Mouse (Mus musculus): ENCODE data around the gene Myt1. TPM values are rescaled to one million over a fixed set of nuclear protein-coding genes. Genes with fewer than 3 reads are reported as not detected.

Myt1 gene
- polyA plus RNA-seq, 1 experiment = not detected

DNA sequence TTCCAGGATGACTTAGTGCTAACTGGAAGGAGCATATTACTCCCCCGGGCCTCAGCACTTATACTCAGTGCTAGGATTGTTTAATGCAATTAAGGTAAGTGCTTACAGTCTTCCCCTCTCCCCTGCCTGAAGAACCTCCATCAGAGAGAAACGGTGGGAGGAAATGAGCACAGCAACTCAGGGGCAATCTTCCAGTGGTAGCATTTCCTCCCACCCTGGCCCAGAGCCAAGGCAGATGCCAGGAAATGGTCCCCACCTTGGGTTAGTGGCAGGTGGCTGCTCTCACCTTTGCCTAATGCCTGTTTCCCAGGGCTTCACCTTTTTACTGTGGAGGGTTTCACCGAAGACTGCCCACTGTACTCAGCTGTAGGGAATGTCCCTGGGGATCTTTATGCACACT is 33.1 kb upstream of the Myt1 start:
- no peak overlapping the region for H3K4me3 ChIP-seq (replicated peaks)
- H3K36me3 ChIP-seq (ENCODE audit: control insufficient read depth) = no peaks in the 10 kb centered on the region
- no peaks in the 10 kb centered on the region for H3K9me3 ChIP-seq (ENCODE audit: control insufficient read depth, low read length)
- no peaks in the 10 kb centered on the region for H3K27me3 ChIP-seq (ENCODE audit: control insufficient read depth)
- no peak for TF ChIP-seq GATA1 (IDR thresholded peaks at IDR 0.05; ENCODE audit: low read length)
- TF ChIP-seq TAL1 (IDR thresholded peaks at IDR 0.05; ENCODE audit: low read length) = no peak
- H3K4me1 ChIP-seq (ENCODE audit: control insufficient read depth) = no peaks in the 10 kb centered on the region

DNA sequence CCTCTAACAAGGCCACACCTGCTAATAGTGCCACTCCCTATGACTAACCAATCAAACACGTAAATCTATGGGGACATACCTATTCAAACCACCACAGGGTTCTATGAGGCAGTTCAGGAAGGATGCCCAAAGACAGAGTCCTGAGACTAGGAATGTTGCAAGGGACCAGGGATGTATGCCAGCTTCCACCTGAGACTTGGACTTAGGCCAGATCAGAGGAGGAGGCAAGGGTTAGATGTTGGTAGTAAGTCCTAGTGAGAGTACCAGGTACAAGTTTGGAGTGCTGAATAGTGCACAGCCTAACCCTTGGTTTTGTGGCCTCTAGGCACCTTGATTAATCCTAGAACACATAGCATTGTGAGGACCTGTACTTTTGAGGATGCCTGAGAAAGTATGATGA is 10.5 kb upstream of the Myt1 start:
- TF ChIP-seq TAL1 (IDR thresholded peaks at IDR 0.05; ENCODE audit: low read length) (no peak), GATA1 (IDR thresholded peaks at IDR 0.05; ENCODE audit: low read length) (no peak)
- Histone ChIP-seq H3K4me3 (replicated peaks) (no peak overlapping the region), H3K36me3 (ENCODE audit: control insufficient read depth) (no peaks in the 10 kb centered on the region), H3K9me3 (ENCODE audit: control insufficient read depth, low read length) (no peaks in the 10 kb centered on the region), H3K4me1 (ENCODE audit: control insufficient read depth) (no peaks in the 10 kb centered on the region), H3K27me3 (ENCODE audit: control insufficient read depth) (no peaks in the 10 kb centered on the region)

DNA sequence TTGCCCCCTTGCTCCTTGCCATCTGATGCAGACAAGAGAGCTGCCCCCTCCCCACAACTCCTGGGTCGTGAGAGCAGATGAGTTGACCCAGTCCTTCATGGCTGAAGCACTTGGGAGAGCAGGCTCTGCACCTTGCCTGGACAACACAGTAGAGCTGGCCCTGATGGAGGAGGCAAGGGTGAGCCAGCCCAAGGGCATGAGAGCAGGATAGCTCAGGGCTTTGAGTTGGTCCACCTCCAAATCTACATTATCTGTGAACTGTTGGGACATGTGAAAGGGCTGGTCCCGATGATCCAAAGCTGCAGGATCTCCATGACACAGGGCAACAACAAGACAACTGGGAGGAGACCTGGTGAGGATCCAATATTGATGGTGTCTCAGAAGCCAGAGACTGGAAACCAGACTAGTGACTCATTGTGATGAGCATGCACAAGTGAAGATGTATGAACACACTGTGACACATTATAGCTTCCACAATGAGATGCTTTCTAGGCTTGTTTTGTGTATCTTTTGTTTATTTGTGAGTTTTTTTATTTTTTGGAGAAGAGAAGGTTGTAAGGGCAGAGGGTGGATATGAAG is 4.9 kb upstream of the Myt1 start:
- Histone ChIP-seq H3K9me3 (ENCODE audit: control insufficient read depth, low read length) (no peaks in the 10 kb centered on the region), H3K4me3 (replicated peaks) (no peak overlapping the region), H3K27me3 (ENCODE audit: control insufficient read depth) (no peaks in the 10 kb centered on the region), H3K4me1 (ENCODE audit: control insufficient read depth) (no peaks in the 10 kb centered on the region), H3K36me3 (ENCODE audit: control insufficient read depth) (no peaks in the 10 kb centered on the region)
- TF ChIP-seq GATA1 (IDR thresholded peaks at IDR 0.05; ENCODE audit: low read length) (no peak), TAL1 (IDR thresholded peaks at IDR 0.05; ENCODE audit: low read length) (no peak)

DNA sequence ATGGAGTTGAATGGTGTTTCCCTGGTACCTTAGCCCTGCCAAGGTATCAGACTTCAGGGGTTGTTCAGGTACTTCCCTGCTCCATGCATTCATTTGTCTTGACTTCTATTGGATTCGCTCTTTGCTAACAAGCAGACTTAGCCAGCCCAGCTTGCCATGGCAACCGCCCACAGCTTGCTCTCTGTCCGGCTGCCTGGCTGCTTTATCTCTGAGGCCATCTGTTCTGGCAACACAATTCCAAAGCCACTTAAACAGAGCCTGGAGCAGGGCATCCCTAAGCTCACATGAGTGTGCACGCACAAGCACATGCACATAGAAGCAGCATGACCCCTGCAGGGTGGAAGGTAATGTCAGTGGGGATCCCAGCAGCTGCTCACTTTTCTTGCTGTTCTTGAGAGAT is 4.1 kb upstream of the Myt1 start:
- Histone ChIP-seq H3K27me3 (ENCODE audit: control insufficient read depth) (no peaks in the 10 kb centered on the region), H3K9me3 (ENCODE audit: control insufficient read depth, low read length) (no peaks in the 10 kb centered on the region), H3K4me3 (replicated peaks) (no peak overlapping the region), H3K4me1 (ENCODE audit: control insufficient read depth) (no peaks in the 10 kb centered on the region), H3K36me3 (ENCODE audit: control insufficient read depth) (no peaks in the 10 kb centered on the region)
- TF ChIP-seq TAL1 (IDR thresholded peaks at IDR 0.05; ENCODE audit: low read length) = no peak
- no peak for TF ChIP-seq GATA1 (IDR thresholded peaks at IDR 0.05; ENCODE audit: low read length)

DNA sequence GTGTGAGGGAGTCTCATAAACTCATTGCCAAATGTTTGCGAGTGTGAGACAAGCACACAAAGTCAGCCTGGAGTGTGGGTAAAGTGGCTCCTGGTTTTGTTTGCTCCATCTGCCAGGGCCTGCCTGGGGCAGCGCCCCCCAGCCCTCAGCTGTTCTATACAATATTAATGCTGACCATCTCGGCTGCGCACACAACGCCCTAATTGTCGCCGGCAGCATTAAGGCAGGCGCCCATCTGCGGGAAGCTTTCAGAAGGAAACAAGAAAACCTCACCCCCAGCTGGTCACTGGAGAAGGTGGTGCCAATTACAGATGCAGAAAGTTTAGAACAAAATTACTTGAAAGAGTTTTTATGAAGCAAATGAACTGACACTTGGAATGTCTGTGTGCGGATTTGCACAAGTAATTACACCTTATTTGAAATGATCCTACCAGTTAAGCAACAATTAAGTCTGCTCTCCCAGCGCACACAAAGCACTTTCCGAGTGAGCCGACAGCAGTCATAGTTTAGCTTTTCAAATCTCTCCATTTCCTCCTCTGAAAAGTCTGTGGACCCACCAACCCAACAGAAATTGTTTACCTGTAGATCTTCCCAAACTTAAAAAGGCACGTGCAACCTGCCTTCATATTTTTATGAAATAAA is 875 bp downstream of the Myt1 start:
- no peaks in the 10 kb centered on the region for H3K36me3 ChIP-seq (ENCODE audit: control insufficient read depth)
- H3K4me3 ChIP-seq (replicated peaks) = no peak overlapping the region
- TF ChIP-seq TAL1 (IDR thresholded peaks at IDR 0.05; ENCODE audit: low read length) (no peak), GATA1 (IDR thresholded peaks at IDR 0.05; ENCODE audit: low read length) (no peak)
- no peaks in the 10 kb centered on the region for H3K27me3 ChIP-seq (ENCODE audit: control insufficient read depth)
- H3K9me3 ChIP-seq (ENCODE audit: control insufficient read depth, low read length) = no peaks in the 10 kb centered on the region
- no peaks in the 10 kb centered on the region for H3K4me1 ChIP-seq (ENCODE audit: control insufficient read depth)

DNA sequence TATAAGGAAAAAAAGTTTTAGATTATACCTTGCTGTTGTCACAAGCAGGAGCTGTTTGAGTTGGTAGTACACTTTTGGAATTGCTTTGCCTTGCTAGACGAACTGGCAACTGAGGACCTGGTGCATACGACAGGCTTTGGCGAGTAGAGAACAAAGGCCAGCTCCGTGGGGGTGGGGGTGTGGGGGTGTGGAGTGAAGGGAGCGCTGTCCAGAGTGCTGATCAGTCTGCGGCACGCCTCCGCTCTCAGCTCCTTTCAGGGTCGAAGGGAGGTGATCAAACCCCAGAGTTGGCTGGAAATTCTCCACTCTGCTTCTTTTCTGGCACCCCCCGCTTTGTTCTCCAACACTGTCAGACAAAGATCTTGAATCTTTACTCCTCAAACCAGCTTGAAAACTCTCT is 1.5 kb downstream of the Myt1 start:
- Histone ChIP-seq H3K4me3 (replicated peaks) (no peak overlapping the region), H3K36me3 (ENCODE audit: control insufficient read depth) (no peaks in the 10 kb centered on the region), H3K27me3 (ENCODE audit: control insufficient read depth) (no peaks in the 10 kb centered on the region), H3K9me3 (ENCODE audit: control insufficient read depth, low read length) (no peaks in the 10 kb centered on the region), H3K4me1 (ENCODE audit: control insufficient read depth) (no peaks in the 10 kb centered on the region)
- TF ChIP-seq TAL1 (IDR thresholded peaks at IDR 0.05; ENCODE audit: low read length) (no peak), GATA1 (IDR thresholded peaks at IDR 0.05; ENCODE audit: low read length) (no peak)

DNA sequence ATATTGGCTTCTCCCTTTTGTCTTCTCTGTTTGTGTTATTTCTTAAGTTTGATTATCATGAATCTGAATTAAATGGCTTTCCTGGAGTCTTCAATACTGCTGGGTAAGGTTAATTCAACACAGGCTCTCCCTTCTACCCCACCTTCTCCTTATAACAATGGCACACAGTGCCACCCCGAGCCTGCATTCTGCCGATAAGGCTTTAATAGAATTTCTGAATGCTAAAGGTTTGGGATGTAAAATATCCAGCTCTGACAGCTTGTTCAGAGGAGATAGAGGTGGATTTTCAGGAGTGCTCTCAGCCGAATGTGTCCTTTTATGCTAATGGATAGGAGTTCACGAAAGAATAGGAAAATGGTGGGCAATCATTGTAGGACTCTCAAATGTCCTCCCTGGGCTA is 2.1 kb downstream of the Myt1 start:
- Histone ChIP-seq H3K36me3 (ENCODE audit: control insufficient read depth) (no peaks in the 10 kb centered on the region), H3K4me1 (ENCODE audit: control insufficient read depth) (no peaks in the 10 kb centered on the region), H3K9me3 (ENCODE audit: control insufficient read depth, low read length) (no peaks in the 10 kb centered on the region), H3K4me3 (replicated peaks) (no peak overlapping the region), H3K27me3 (ENCODE audit: control insufficient read depth) (no peaks in the 10 kb centered on the region)
- TF ChIP-seq GATA1 (IDR thresholded peaks at IDR 0.05; ENCODE audit: low read length) (no peak), TAL1 (IDR thresholded peaks at IDR 0.05; ENCODE audit: low read length) (no peak)

DNA sequence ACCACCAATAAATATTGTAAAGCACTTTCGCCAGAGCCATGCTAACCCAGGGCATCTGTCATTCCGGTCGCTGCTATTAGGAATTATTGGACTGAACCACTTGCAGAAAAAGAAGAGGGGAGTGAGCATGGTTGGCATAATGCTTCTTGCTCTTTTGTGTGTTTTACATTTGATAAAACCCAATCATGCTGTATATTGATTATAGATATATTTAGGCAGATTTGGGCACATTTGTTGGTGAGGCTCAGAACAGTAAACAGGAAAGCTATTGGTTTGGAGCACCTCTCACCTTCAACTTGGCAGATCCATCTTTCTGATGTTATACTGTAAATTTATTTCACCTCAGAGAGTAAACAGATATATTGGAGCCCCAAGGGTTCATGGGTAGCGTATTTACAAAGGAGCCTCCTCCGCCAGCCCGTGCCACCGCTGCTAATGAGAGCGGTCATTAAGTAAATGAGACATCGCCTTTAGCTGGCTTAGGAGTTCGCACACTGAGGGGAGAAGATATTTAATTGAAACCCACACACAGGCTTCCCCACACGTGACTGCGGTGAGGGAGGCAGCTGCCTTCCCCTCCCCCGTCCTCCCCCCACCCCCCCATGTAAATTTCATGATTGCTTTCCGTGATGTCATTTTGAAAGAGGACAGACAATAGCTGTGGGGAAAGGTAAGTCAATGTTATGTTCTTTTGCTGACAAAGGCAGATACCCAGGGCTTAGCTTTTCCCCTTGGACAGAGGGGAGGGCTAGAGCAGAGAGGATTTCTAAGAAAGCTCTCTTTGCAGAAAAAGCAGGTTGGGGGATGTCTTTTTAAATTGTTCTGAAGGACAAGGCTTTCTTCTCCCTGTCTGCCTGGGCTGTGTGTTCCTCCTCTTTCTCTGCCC is 3.8 kb downstream of the Myt1 start:
- Histone ChIP-seq H3K4me3 (replicated peaks) (no peak overlapping the region), H3K4me1 (ENCODE audit: control insufficient read depth) (no peaks in the 10 kb centered on the region), H3K9me3 (ENCODE audit: control insufficient read depth, low read length) (no peaks in the 10 kb centered on the region), H3K27me3 (ENCODE audit: control insufficient read depth) (no peaks in the 10 kb centered on the region), H3K36me3 (ENCODE audit: control insufficient read depth) (no peaks in the 10 kb centered on the region)
- no peak for TF ChIP-seq GATA1 (IDR thresholded peaks at IDR 0.05; ENCODE audit: low read length)
- TF ChIP-seq TAL1 (IDR thresholded peaks at IDR 0.05; ENCODE audit: low read length) = no peak

DNA sequence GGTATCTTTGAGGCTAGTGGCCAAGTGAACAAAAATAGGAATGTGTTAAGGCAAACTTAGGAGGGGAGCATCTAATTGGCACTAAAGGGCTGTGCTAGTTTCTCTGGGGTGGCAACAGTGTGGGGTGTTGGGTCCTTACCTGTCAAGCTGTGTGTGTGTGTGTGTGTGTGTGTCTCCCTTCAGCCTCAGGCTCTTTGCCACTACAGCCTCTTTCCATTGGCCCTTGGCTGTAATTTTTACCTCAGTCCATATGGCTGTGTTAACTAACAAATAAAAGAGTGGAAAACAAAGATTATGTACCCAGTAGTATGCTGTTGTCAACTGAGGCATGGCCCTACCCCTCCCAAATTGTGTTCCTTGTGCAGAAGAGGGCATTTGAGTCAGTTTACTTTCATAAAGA is 5.3 kb downstream of the Myt1 start:
- H3K27me3 ChIP-seq (ENCODE audit: control insufficient read depth) = no peaks in the 10 kb centered on the region
- no peaks in the 10 kb centered on the region for H3K4me1 ChIP-seq (ENCODE audit: control insufficient read depth)
- no peaks in the 10 kb centered on the region for H3K9me3 ChIP-seq (ENCODE audit: control insufficient read depth, low read length)
- H3K4me3 ChIP-seq (replicated peaks) = no peak overlapping the region
- no peak for TF ChIP-seq GATA1 (IDR thresholded peaks at IDR 0.05; ENCODE audit: low read length)
- TF ChIP-seq TAL1 (IDR thresholded peaks at IDR 0.05; ENCODE audit: low read length) = no peak
- H3K36me3 ChIP-seq (ENCODE audit: control insufficient read depth) = no peaks in the 10 kb centered on the region

All from erythroblast, embryonic 14.5 days (primary cell).